Mouse (Mus musculus) MEL (cell line): ENCODE results near the gene Gpat3. TPM values are rescaled to one million over a fixed set of nuclear protein-coding genes. Genes with fewer than 3 reads are reported as not detected.

Source experiments
- DNase-seq: peaks from one replicate; pipeline ENCODE4 v3.0.0; 2011; ENCODE audit warnings: low read depth, low spot score
- H3K27ac ChIP-seq: 2 replicates; pipeline ENCODE4 v1.5.1; 2012; ENCODE audit warnings: low read depth, mild to moderate bottlenecking, control low read depth, low read length, moderate library complexity; ENCODE audit not compliant: control insufficient read depth
- H3K27me3 ChIP-seq, 2 experiments: fragments of 150-350 bp in 1 of 2; sonication (generic) in 1 of 2; 2 replicates each; pipeline ENCODE4 v1.6.1; 2012; ENCODE audit warnings: low read length in 2 of 2, mild to moderate bottlenecking in 2 of 2, improper control_type of control experiment in 1 of 2, moderate library complexity in 1 of 2; ENCODE audit not compliant: insufficient read depth in 2 of 2, control insufficient read depth in 1 of 2
- H3K36me3 ChIP-seq, 2 experiments: 2 replicates each; pipeline ENCODE4 v1.6.1; 2012 to 2014; ENCODE audit warnings: low read length in 2 of 2, improper control_type of control experiment in 1 of 2, inconsistent platforms in 1 of 2, mild to moderate bottlenecking in 1 of 2; ENCODE audit not compliant: insufficient read depth in 2 of 2, control insufficient read depth in 1 of 2
- H3K4me1 ChIP-seq, 2 experiments: fragments of 150-350 bp in 1 of 2; sonication (generic) in 1 of 2; 2 replicates each; pipeline ENCODE4 v1.6.1; 2012; ENCODE audit warnings: low read length in 2 of 2, improper control_type of control experiment in 1 of 2, mild to moderate bottlenecking in 1 of 2; ENCODE audit not compliant: insufficient read depth in 2 of 2, control insufficient read depth in 1 of 2
- H3K4me3 ChIP-seq, 2 experiments: fragments of 150-350 bp in 1 of 2; sonication (generic) in 1 of 2; 2 replicates each; pipeline ENCODE4 v1.5.1; 2012; ENCODE audit warnings: low read depth in 2 of 2, low read length in 2 of 2, mild to moderate bottlenecking in 2 of 2, moderate library complexity in 2 of 2, control low read depth in 1 of 2, improper control_type of control experiment in 1 of 2; ENCODE audit not compliant: control insufficient read depth in 1 of 2, insufficient read depth in 1 of 2
- H3K79me2 ChIP-seq: 2 replicates; pipeline ENCODE4 v1.6.1; 2012; ENCODE audit warnings: mild to moderate bottlenecking, low read length, moderate library complexity; ENCODE audit not compliant: control insufficient read depth, poor library complexity, insufficient read depth
- H3K9ac ChIP-seq: 2 replicates; pipeline ENCODE4 v1.6.1; 2012; ENCODE audit warnings: low read depth, mild to moderate bottlenecking, control low read depth, low read length, moderate library complexity; ENCODE audit not compliant: control insufficient read depth, poor library complexity, severe bottlenecking
- H3K9me3 ChIP-seq: fragments of 150-350 bp; sonication (generic); replicated peaks from 2 replicates; pipeline ENCODE4 v1.6.1; 2012; ENCODE audit warnings: mild to moderate bottlenecking, low read length, improper control_type of control experiment, moderate library complexity; ENCODE audit not compliant: insufficient read depth
- CHD2 ChIP-seq: IDR thresholded peaks from 2 replicates; pipeline ENCODE4 v1.6.1; 2011; ENCODE audit warnings: low read length, improper control_type of control experiment
- CTCF ChIP-seq, 3 experiments: IDR thresholded peaks in 2 of 3; conservative IDR thresholded peaks in 1 of 3; 2 replicates each; pipeline ENCODE4 v1.5.1; 2011 to 2012; ENCODE audit warnings: low read length in 3 of 3, low read depth in 2 of 3, mild to moderate bottlenecking in 2 of 3, improper control_type of control experiment in 1 of 3, inconsistent platforms in 1 of 3, mixed read lengths in 1 of 3, moderate library complexity in 1 of 3; ENCODE audit not compliant: control insufficient read depth in 1 of 3, insufficient read depth in 1 of 3, poor library complexity in 1 of 3, severe bottlenecking in 1 of 3
- EP300 ChIP-seq, 2 experiments: IDR thresholded peaks; 2 replicates each; pipeline ENCODE4 v1.6.1; 2011; ENCODE audit warnings: improper control_type of control experiment in 2 of 2, low read length in 2 of 2, low read depth in 1 of 2, mild to moderate bottlenecking in 1 of 2
- ETS1 ChIP-seq: IDR thresholded peaks from 2 replicates; pipeline ENCODE4 v1.6.1; 2012; ENCODE audit warnings: low read depth, mild to moderate bottlenecking, inconsistent platforms, low read length, improper control_type of control experiment, moderate library complexity
- GABPA ChIP-seq: IDR thresholded peaks from 2 replicates; pipeline ENCODE4 v1.6.1; 2012; ENCODE audit warnings: low read depth, mild to moderate bottlenecking, inconsistent platforms, low read length, improper control_type of control experiment, moderate library complexity
- GATA1 ChIP-seq: IDR thresholded peaks from 2 replicates; pipeline ENCODE4 v1.6.1; 2011; ENCODE audit warnings: low read depth, low read length, improper control_type of control experiment
- KAT2A ChIP-seq: conservative IDR thresholded peaks from 2 replicates; pipeline ENCODE4 v1.6.1; 2012; ENCODE audit warnings: low read depth, low read length, improper control_type of control experiment, inconsistent platforms
- MAX ChIP-seq: IDR thresholded peaks from 2 replicates; pipeline ENCODE4 v1.6.1; 2011; ENCODE audit warnings: low read length, improper control_type of control experiment
- MXI1 ChIP-seq: IDR thresholded peaks from 2 replicates; pipeline ENCODE4 v1.6.1; 2011; ENCODE audit warnings: mild to moderate bottlenecking, low read depth, low read length, improper control_type of control experiment
- MYC ChIP-seq: IDR thresholded peaks from 2 replicates; pipeline ENCODE4 v1.6.1; 2011; ENCODE audit warnings: low read depth, mild to moderate bottlenecking, low read length, improper control_type of control experiment, moderate library complexity
- POLR2AphosphoS5 ChIP-seq: IDR thresholded peaks from 2 replicates; pipeline ENCODE4 v1.6.1; 2012; ENCODE audit warnings: low read depth, borderline replicate concordance, mild to moderate bottlenecking, inconsistent platforms, low read length, moderate library complexity, mixed read lengths
- RAD21 ChIP-seq: IDR thresholded peaks from 2 replicates; pipeline ENCODE4 v1.6.1; 2011; ENCODE audit warnings: mild to moderate bottlenecking, low read depth, low read length, improper control_type of control experiment
- TCF12 ChIP-seq: IDR thresholded peaks from 2 replicates; pipeline ENCODE4 v1.6.1; 2014; ENCODE audit warnings: low read depth, mild to moderate bottlenecking, inconsistent platforms, low read length, improper control_type of control experiment, moderate library complexity
- UBTF ChIP-seq: IDR thresholded peaks from 2 replicates; pipeline ENCODE4 v1.6.1; 2012; ENCODE audit warnings: low read depth, mild to moderate bottlenecking, inconsistent platforms, low read length, improper control_type of control experiment, moderate library complexity, borderline replicate concordance; ENCODE audit not compliant: insufficient read depth
- USF1 ChIP-seq: IDR thresholded peaks from 2 replicates; pipeline ENCODE4 v1.6.1; 2014; ENCODE audit warnings: low read depth, mild to moderate bottlenecking, inconsistent platforms, low read length, improper control_type of control experiment, moderate library complexity
- USF2 ChIP-seq, 2 experiments: IDR thresholded peaks; 2 replicates each; pipeline ENCODE4 v1.6.1; 2011 to 2012; ENCODE audit warnings: improper control_type of control experiment in 2 of 2, low read length in 2 of 2, borderline replicate concordance in 1 of 2, inconsistent platforms in 1 of 2, low read depth in 1 of 2, mild to moderate bottlenecking in 1 of 2; ENCODE audit not compliant: insufficient read depth in 1 of 2
- ZC3H11A ChIP-seq: IDR thresholded peaks from 2 replicates; pipeline ENCODE4 v1.6.1; 2012; ENCODE audit warnings: low read depth, mild to moderate bottlenecking, inconsistent platforms, low read length, improper control_type of control experiment
- polyA plus RNA-seq, 2 experiments: library from polyadenylated mRNA; stranded (reverse) in 1 of 2; unstranded in 1 of 2; fragments of >175 nt in 1 of 2; fragments of >200 nt in 1 of 2; gene quantifications; 2 replicates each; pipeline versions ENCODE4 v1.2.1 to v1.2.4; 2012; ENCODE audit warnings: low replicate concordance in 2 of 2, low read depth in 1 of 2; ENCODE audit not compliant: insufficient read length in 2 of 2, insufficient read depth in 1 of 2, missing spikeins in 1 of 2
- total RNA-seq: library from RNA; depleted of rRNA; stranded (reverse); fragments of 300-350 nt; gene quantifications from 2 replicates; pipeline ENCODE4 v1.2.3, GENCODE M21; 2012

Gene Gpat3
- total and polyA plus RNA-seq, 3 experiments, result 0.04 to 0.13 TPM; not detected in 1

GRCm38 (mm10) chr5:100820483-100821184 lies 24.9 kb upstream of the Gpat3 start, which contains the start of gene Abraxas1 (continued):
- TF ChIP-seq POLR2AphosphoS5 (0 out of 2 replicates have a peak, but pooled peaks have one; percentile 46), ZC3H11A (no peak), MYC (peak; percentile 57; the same call in 1 of the 2 replicates)

GRCm38 (mm10) chr5:100821375-100821774 lies 24.1 kb upstream of the Gpat3 start:
- Histone ChIP-seq H3K27ac (no peak overlapping the region; the same call in 1 of the 2 replicates), H3K9ac (peak overlapping the region; percentile 100), H3K79me2 (peaks cover 12% of the 10 kb centered on the region), H3K4me1 (peaks cover 0 to 3% of the 10 kb centered on the region in 2 experiments; a peak in 1 of 4 replicates), H3K27me3 (no peaks in the 10 kb centered on the region), H3K36me3 (peaks cover 6 to 12% of the 10 kb centered on the region in 2 experiments), H3K9me3 (no peaks in the 10 kb centered on the region), H3K4me3 (peak overlapping the region in 1 of 2 experiments; percentile 92; a peak in 3 of 4 replicates)
- peak; percentile 29; the same call in 1 of the 2 replicates for TF ChIP-seq TCF12
- TF ChIP-seq EP300 (IDR thresholded peaks at IDR 0.05; ENCODE audit: low read depth in 1 of 2, low read length in 2 of 2), result 0 out of 4 replicates have a peak, but pooled peaks of 1 of the 2 experiments have one; percentile 21
- 0 out of 2 replicates have a peak, but pooled peaks have one; percentile 6 for TF ChIP-seq ETS1
- TF ChIP-seq USF2 (IDR thresholded peaks at IDR 0.05; ENCODE audit: borderline replicate concordance in 1 of 2, insufficient read depth in 1 of 2, low read depth in 1 of 2, low read length in 2 of 2), result no peak
- TF ChIP-seq MXI1, result peak; percentile 88; the same call in 1 of the 2 replicates
- no peak for TF ChIP-seq MAX
- TF ChIP-seq KAT2A, result peak; percentile 40; the same call in 1 of the 2 replicates
- no peak for TF ChIP-seq GATA1
- TF ChIP-seq RAD21, result no peak
- no peak for TF ChIP-seq CHD2
- peak in 1 of 3 experiments; percentile 23; a peak in 2 of 6 replicates for TF ChIP-seq CTCF (IDR thresholded peaks at IDR 0.05 in 2 of 3, conservative IDR thresholded peaks at IDR 0.05 in 1 of 3; ENCODE audit: control insufficient read depth in 1 of 3, insufficient read depth in 1 of 3, low read depth in 2 of 3, low read length in 3 of 3, poor library complexity in 1 of 3, severe bottlenecking in 1 of 3)
- TF ChIP-seq UBTF, result no peak
- TF ChIP-seq ZC3H11A, result no peak
- DNase-seq, result peak; percentile 67

DNA sequence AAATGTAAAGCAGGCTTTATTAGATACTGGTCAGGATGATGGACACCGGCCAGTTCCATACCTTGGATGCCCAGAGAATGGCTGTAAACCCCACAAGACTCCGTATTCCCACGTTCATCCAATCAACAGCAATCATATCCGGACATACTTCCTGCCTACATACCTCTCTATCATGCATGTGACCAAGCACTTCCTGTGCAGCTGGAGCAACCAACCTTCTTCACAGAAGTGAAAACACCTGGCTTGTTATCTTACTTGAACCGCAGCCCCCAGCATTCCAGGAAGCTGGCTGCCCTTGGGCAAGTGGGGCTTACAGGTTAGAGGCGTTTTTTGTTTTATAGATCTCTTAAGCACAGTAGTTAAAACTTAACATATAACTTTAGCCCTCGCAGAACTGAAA lies 22.7 kb upstream of the Gpat3 start:
- Histone ChIP-seq H3K9ac (no peak overlapping the region), H3K79me2 (peaks cover 12% of the 10 kb centered on the region), H3K27me3 (no peaks in the 10 kb centered on the region), H3K4me3 (no peak overlapping the region), H3K36me3 (peaks cover 2 to 12% of the 10 kb centered on the region in 2 experiments; a peak in 3 of 4 replicates), H3K9me3 (no peaks in the 10 kb centered on the region), H3K4me1 (peaks cover 0 to 3% of the 10 kb centered on the region in 2 experiments; a peak in 1 of 4 replicates)
- TF ChIP-seq USF1, result peak; percentile 36; the same call in 1 of the 2 replicates
- 0 out of 2 replicates have a peak, but pooled peaks have one; percentile 32 for TF ChIP-seq TCF12
- TF ChIP-seq GABPA, result no peak
- TF ChIP-seq, all 39 proteins: peak for 2
- DNase-seq, result no peak
- H3K27ac ChIP-seq, result no peak overlapping the region
